Mouse (Mus musculus) CD8-positive naive resting alpha-beta T cell, adult 57 days (primary cell): ENCODE measurements around the gene Zmynd10. TPM values are rescaled to one million over a fixed set of nuclear protein-coding genes. Genes with fewer than 3 reads are reported as not detected.

Source experiments
- total RNA-seq: library from RNA; stranded (reverse); gene quantifications from one replicate; pipeline ENCODE4 v1.2.4, GENCODE M21; 2023

The Zmynd10 gene
- 1.8 TPM for total RNA-seq

DNA sequence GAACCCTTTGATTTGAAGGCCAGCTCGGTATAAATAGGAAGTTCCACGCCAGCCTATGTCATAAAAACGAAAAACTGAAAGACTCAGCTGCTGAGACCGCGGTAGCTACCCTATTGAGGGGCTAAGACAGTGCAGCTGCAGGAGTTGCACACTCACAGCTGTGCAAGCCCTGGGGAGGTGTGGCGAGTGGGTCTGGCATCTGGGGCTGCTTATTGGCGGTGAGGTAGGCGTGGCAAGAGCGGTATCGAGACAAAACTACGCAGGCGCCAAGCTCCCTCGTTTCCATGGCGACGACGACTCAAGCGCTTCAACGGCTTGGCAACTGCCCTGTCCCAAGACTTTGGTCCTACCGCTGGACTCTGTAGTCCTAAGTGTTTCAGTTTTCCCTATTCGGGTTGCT lies at the start of gene Zmynd10:
Gene Zmynd10 (plus strand): TSS at position 273 of the 400 bp plus-strand sequence.

DNA sequence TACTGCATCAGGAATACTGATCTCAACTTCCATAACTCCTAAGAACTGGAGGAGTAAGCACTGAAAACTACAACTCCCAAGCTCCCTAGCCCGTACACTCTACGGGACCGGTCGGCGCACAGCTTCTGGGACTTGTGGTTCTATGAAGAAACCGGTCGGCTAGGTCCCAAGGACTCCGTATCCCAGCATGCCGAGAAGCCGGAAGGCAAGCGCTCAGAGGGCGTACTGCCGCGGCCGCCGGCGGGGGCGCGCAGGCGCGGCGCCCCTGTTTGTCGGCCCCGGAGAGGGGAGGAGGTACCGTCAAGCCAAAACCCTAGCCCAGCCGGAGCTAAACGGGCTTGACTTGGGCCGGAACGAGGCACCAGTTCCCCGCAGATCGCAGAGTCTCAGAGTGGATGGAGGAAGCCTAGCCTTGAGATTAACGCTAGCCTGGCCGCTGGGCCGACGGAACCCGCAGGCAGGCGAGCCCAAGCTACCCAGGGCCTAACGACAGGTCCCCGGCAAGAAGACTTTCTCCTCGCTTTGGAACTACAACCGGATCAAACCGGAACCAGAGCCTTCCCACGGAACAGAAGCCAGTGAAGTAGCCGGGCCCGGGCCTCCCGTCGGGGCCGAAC lies 13.2 kb upstream of the Zmynd10 start, which contains the start of gene Tmem115:
Gene Tmem115 (plus strand): TSS at position 155 of the 617 bp plus-strand sequence.

DNA sequence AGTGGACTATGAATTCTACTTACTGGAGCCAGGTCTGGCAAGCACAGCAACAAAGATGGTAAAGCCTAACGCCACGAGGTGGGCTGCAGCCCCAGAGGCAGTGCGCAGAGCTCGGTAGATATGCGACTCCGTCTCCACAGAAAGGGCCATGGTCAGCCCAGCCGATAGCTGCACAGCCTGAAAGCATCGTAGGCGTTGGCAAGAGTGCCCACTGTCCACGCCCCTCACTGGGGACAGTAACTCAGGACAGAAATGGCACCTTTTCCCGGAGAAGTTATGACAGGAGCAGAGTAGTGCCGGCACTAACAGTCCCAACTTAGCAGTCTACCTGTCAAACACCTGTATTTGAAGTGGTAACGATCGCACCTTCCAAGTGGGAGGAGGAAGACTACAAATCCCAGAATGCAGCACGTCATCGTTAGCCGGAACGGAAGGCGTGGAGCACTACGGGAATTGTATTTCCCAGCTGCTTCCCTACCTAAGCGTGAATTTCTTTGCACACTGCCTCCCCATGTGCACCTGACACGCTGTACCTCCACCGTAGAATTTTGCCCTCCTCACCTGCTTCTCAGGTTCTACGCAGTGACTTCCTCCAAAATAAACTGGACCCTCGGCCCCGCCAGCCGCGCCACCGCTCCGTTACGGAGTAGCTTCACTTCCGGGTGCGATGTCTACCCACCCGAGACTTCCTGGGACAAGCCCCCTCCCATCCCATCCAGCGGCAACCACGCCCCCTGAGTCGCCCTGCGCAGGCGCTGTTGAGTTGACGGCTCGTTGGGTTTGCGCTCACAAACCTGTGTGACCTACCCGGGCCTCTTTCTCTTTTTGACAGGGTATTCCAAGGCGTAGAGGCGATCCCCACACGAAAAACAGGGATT lies 5.4 kb upstream of the Zmynd10 start, which contains the start of the genes Cyb561d2 and Nprl2:
Gene Cyb561d2 (minus strand): TSS at position 720 of the 878 bp plus-strand sequence.
Gene Nprl2 (plus strand): TSS at position 753 of the 878 bp plus-strand sequence.

DNA sequence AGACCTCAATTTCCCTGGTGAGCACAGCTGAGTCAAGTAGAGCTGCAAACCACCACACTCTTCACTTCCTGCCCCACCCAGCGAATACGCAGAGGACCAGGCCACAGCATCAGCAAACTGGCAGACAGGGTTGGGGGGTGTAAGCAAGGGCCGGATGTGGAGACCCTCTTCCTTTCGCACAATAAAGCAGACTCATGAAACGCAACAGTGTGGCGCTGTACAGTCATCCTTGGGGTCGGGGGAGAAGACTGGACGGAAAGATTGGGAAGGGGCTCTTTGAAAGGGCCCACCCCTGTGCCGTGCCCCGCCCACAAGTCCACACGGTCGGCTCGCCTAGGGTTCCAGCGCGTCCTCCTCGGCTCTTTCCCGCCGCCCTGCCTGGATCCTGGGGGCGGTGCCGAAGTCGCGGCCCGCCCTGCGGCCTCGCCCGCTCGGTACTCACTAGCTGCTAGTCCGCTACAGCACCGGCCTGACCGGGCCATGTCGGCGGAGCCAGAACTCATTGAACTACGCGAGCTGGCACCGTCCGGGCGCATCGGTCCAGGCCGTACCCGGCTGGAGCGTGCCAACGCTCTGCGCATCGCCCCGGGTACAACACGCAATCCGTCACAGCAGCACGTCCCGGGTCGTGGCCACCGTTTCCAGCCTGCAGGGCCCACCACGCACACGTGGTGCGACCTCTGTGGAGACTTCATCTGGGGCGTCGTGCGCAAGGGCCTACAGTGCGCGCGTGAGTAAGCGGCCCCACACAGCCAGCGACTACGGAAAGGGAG lies 4.2 kb downstream of the Zmynd10 start, which contains the start of gene Rassf1:
Gene Rassf1 (plus strand): TSS at position 439 of the 773 bp plus-strand sequence.

DNA sequence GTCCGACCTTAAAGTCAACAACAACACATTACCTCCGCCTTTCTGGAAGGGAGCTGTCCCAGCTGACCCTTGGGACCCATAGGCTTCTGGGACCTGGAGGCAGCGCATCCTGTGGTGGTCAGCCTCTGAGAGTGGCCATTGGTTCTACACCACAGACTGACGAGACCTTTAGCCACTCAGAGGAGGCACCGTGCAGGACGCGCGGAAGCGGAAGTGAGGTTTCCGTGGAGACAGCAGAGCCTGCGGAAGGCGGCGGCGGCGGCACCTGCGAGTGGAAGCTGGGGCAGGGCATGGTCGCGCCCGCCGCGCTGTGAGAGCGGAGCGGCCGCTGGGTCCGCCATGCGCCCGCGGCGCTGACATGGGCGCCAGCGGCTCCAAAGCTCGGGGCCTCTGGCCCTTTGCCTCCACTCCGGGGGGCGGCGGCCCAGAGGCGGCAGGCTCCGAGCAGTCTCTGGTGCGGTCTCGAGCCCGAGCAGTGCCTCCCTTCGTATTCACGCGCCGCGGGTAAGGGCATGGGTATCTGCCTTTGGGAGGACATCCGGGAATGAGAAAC lies 16.0 kb downstream of the Zmynd10 start, which contains the start of gene Tusc2:
Gene Tusc2 (plus strand): TSS at position 227 of the 553 bp plus-strand sequence.

DNA sequence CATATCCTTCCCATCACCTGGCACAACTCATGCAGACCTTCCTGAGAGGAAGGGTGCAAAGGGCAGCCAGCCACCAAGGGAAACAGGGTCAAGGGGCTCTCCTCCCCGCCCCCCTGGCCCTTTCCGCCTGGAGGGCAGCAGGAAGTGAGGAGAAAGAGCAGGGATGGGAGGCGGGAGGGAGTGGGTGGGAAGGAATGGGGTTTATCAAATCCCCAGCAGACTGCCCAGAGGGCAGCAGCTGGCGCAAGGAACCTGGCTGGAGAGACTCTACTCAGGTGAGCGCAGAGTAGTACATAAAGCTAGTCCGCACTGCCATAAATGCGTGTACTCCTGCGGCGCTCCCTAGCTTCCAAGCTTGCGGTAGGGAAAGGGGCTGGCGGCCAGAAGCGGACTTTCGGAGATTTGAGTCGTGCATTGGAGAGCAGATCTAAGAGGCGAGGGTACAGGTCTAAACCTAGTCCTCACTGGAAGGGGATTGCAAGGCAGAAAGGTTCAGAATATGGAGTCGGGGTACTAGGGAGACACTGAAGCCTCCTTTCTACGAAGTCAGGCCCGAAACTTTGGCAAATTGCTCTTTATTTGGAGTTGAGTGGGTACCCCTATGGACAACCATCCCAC lies 20.7 kb downstream of the Zmynd10 start, which contains the start of gene Hyal2:
Gene Hyal2 (plus strand): TSS at position 244 of the 618 bp plus-strand sequence.

DNA sequence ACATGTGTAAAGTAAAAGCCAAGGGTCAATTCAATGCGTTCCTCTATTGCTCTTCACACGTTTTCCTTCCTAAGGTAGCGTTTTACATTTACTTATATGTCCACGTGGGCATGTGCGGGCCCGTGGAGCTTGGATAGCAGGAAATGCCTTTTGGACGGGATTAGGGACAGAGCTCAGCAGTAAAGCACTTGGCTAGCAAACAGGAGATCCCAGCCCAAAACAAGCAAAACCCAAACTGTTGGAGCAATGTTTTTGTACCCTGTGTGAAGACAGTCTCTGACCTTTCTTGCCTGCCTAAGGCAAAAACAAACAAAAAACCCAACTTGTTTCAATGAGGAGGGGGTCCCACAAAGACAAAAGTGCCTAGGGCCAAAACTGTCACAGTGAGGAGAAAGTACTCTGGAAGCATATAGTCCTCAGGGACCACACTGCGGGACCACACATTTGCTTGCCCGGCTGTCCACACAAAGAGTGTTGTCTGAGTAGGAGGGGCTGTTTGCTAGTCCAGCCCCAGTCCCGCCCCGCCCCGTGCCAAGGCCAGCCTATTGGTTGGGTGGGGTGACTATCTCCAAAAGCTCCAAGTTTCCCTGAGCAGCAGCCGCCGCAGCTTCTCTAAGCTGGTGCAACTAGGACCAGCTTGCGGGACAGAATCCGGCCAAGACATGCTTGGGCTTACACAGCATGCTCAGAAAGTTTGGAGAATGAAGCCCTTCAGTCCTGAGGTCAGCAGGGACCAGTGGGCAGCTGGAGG lies 29.4 kb downstream of the Zmynd10 start, which contains the start of gene Hyal1:
Gene Hyal1 (plus strand): TSS at position 571 of the 751 bp plus-strand sequence.

DNA sequence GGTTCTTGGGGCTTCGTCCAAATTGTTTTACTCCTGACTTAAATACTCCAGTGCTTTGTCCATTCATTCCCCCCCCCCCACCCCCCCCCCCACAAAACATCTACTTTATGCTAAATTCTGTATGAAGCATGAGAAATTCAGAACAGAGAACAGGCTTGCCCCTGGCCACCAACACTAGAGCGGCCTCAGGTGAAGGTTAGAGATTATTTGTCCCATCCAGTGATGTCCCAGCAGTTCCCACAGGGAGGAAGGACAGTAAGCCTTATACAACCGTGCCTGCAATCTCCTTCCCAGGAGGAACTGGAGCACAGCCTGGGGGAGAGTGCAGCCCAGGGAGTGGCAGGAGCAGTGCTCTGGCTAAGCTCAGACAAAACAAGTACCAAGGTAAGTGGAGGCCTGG lies 31.5 kb downstream of the Zmynd10 start, which contains the start of gene Naa80:
Gene Naa80 (plus strand): TSS at position 301 of the 400 bp plus-strand sequence.

DNA sequence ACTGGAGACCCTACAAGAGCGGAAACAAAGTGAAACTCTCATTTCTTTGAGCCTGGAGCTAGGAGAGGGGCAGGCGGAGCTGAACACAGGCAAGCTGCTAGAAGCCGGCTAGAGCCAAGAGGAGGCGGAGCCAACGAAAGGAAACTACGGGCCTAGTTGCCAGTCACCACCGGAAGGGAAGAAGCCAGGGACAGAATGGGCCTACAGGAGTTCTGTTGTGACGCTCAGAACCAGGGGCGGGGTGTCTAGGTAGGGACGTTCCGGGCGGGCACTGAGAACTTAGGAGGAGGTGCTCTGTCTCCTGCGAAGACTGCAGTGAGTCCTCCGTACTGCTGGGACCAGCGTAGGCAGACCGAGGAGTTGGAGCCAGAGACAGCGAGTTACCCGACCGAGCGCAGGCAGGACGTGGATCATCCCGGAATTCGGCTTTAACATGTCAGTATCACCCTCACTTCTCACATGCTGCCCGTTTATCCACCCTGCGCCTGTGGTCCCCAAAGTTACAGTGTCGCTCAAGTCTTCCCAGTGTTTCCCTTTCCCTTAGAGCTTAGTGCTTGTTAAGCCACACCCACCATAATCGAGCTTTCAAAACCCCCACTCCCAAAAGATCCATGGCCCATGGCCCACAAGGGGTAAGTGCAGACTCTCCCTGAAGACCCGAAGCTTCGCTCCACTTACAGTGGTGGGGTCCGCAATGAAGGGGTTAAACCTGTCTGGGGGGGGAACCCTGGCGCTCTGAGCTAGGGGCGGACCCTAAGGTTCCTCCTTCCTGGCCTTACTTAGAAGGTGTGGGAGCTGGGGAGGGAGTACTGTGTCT lies 33.6 kb downstream of the Zmynd10 start, which contains the start of gene Hyal3:
Gene Hyal3 (plus strand): TSS at position 318 of the 817 bp plus-strand sequence.

DNA sequence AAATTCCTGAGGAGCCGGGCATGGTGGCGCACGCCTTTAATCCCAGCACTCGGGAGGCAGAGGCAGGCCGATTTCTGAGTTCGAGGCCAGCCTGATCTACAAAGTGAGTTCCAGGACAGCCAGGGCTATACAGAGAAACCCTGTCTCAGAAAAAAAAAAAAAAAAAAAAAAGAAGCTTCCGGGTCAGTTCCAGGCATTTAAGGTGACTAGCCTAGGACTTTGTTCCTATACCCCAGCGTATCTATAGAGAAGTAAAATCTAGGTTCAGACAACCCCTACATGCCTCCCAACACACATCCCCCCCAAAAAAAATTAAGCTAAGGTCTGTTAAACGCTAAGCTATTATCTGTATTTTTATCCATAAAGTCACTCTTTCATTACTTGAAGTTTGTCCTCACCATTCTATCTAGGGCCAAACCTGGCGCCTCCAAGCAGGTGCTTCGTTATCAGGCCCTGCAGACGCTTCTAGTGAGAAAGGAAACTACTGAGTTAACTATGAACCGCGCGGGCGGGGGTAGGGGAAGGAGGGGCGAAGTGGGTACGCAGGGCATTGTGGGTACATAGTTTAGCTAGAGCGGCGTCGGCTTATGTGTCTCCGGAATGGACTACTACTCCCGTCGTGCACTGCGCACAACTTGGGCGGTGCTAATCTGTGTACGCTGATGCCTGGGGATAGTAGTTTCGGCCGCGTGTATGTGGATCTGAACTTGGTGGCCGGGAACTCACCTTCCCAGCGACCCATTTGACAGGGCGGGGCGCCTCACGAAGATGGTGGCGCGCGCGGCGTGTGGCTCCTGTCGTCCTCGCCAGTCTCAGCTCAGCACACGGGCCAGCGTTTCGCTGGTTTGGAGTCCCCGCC lies 40.1 kb downstream of the Zmynd10 start, which contains the start of gene Ifrd2:
Gene Ifrd2 (plus strand): TSS at position 669 of the 859 bp plus-strand sequence.

Other genes with a start within 250 kb of the Zmynd10 start
- 10.6 TPM for gene Hemk1, start 208.9 kb upstream of the Zmynd10 start, total RNA-seq
- gene 6430571L13Rik, start 206.7 kb upstream of the Zmynd10 start, total RNA-seq: 0.18 TPM
- 2.9 TPM for gene Cacna2d2, start 147.7 kb upstream of the Zmynd10 start, total RNA-seq
- gene Tmem115, start 13.4 kb upstream of the Zmynd10 start, total RNA-seq: 29.4 TPM
- 15.3 TPM for gene Cyb561d2, start 5.1 kb upstream of the Zmynd10 start, total RNA-seq
- gene Nprl2, start 5.1 kb upstream of the Zmynd10 start, total RNA-seq: 23.7 TPM
- 65.1 TPM for gene Rassf1, start 4.3 kb downstream of the Zmynd10 start, total RNA-seq
- gene Tusc2, start 16.0 kb downstream of the Zmynd10 start, total RNA-seq: 16.1 TPM
- 7.9 TPM for gene Hyal2, start 20.6 kb downstream of the Zmynd10 start, total RNA-seq
- 1.5 TPM for gene Hyal1, start 29.6 kb downstream of the Zmynd10 start, total RNA-seq
- gene Naa80, start 31.6 kb downstream of the Zmynd10 start, total RNA-seq: 11.5 TPM
- gene Hyal3, start 33.5 kb downstream of the Zmynd10 start, total RNA-seq: 1.8 TPM
- gene Ifrd2, start 40.3 kb downstream of the Zmynd10 start, total RNA-seq: 27.3 TPM
- gene Sema3b, start 61.9 kb downstream of the Zmynd10 start, total RNA-seq: not detected
- 447 TPM for gene Gnai2, start 88.1 kb downstream of the Zmynd10 start, total RNA-seq
- not detected for gene Slc38a3, start 122.2 kb downstream of the Zmynd10 start, total RNA-seq
- gene Gnat1, start 132.4 kb downstream of the Zmynd10 start, total RNA-seq: 1.3 TPM
- gene Sema3f, start 163.2 kb downstream of the Zmynd10 start, total RNA-seq: 0.86 TPM
- 256 TPM for gene Rbm5, start 223.7 kb downstream of the Zmynd10 start, total RNA-seq